Mouse (Mus musculus): ENCODE data around the gene Mctp1.
"Not testable (repeated sequence)": the region's sequence is repeated elsewhere in the genome, so short reads cannot be mapped to it uniquely, and the experiment has no call there.

The Mctp1 gene

DNA sequence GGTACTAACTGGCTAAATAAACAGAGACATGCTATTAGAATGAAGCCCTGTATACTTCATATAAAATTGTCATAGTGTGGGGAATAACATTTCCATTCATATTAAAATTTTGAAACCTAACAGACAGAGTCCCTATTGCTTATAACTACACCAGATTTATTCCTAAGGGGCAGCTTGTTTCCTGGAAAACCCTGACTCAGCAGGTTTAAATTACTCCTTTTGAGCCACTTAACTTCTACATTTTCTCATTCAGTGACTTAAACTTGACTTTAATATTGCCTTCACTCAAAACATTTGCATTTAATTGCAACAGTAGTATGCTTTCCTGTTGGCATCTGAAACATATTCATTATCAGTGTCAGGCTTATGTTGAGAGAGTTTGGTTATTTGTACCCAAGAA, 583.3 kb downstream of the Mctp1 start:
- DNase-seq (ENCODE audit: low spot score), result no peak

- DNase-seq (ENCODE audit: low spot score), result peak; percentile 6
Measured at GRCm38 (mm10) chr13:76969386-76969785, 585.1 kb downstream of the Mctp1 start.

GRCm38 (mm10) chr13:76971046-76971445, 586.7 kb downstream of the Mctp1 start:
- DNase-seq (ENCODE audit: low spot score), result not testable (repeated sequence)

DNA sequence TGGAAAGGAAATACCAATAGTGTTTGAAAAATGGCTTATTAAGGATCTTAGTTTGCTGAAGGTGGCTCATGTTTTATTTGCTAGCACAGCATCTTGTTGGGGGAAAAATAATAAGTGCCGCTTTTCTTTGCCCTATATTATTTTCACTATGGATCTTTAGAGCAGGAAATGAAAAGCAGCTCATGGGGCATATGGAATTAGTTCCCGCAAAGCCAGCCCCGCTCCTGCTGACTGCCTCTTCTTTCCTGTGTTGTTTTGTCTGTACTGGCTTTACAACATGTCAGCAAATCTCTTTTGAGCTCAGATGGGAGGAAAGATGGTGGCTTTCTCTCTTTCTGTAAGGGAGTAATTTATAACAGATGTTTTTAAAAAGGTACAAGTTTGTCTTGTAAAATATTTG, 618.3 kb downstream of the Mctp1 start:
- DNase-seq (ENCODE audit: low spot score), result no peak

- DNase-seq (ENCODE audit: low spot score), result no peak
Measured at GRCm38 (mm10) chr13:77003684-77004083, 619.3 kb downstream of the Mctp1 start.

DNA sequence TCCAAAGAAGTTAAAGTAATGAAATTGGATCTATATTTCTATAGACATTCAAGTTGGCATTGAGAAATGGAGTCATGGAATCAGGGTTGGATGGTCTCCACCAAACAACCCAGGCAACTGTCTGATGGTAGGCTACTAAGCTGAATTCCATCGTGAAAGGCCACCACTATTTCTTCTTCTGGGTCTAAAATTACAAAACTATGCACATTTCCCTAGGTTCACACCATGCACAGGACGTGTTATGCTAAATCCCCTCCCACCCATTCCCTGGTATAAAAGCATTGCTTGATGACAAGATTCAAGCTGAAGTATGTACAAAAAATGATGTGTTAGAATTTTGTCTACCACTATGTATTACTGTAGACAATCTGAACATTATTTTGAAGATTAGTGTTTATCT, 634.5 kb downstream of the Mctp1 start:
- no peak for DNase-seq (ENCODE audit: low spot score)

- no peak for DNase-seq (ENCODE audit: low spot score)
Measured at GRCm38 (mm10) chr13:77029594-77029993, 645.3 kb downstream of the Mctp1 start.

DNA sequence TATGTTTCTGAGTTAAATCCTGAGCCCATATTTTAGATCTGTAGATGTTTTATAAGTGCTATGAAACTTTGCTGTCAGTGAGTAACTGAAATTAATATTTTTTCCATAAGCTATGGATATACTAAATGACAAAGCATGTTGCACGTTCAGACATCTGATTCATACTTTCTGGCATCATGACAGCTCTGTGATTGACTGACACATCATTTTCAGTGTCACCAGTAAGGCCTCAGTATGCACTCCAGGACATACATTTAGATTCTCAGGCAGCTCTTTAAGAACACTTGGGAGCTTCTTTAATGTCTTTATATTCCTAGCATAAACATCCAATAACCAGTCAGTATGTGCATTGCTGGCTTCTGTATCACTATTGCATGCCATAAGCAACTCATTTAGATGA, 659.0 kb downstream of the Mctp1 start:
- DNase-seq (ENCODE audit: low spot score), result no peak

- no peak for DNase-seq (ENCODE audit: low spot score)
Measured at GRCm38 (mm10) chr13:77045375-77045774, 661.0 kb downstream of the Mctp1 start.

DNA sequence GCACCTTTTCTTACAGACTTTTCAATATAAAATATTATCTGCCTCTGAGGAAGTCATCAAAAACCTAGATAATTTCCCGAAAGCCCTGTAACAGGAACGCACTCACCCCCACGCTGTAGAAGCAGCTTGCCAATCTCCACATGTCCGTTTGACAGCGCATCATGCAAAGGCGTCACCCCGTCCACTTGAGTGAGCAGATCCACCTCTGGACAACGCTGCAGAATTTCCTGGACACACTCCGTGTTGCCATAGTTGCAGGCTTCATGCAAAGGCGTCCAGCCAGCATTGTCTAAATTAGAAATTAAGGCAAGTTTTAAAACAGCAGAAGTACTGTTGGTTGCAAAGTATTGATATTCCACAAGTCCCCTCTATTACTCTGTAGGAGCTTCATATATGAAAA, 662.1 kb downstream of the Mctp1 start:
- no peak for DNase-seq (ENCODE audit: low spot score)

- DNase-seq (ENCODE audit: low spot score), result no peak
Measured at GRCm38 (mm10) chr13:77047179-77047931, 663.0 kb downstream of the Mctp1 start.

DNA sequence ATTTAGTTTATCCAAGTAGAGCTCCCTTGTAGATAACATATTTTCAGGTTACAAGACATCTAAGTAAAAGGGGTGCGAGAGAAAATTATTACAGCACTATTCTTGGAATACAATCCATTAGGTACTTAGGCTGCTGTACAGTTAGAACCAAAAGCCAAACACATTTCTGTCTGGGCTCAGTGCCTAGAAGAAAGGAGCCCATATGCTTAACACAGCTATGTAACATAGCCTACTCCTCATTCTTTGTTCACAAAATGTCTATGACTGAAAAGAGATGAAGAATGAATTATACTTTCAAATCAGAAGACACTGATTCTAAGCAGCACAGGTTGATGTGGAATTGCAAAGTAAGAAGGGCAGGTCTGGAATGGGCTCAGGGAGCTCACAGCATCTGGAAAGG, 664.1 kb downstream of the Mctp1 start:
- no peak for DNase-seq (ENCODE audit: low spot score)

DNA sequence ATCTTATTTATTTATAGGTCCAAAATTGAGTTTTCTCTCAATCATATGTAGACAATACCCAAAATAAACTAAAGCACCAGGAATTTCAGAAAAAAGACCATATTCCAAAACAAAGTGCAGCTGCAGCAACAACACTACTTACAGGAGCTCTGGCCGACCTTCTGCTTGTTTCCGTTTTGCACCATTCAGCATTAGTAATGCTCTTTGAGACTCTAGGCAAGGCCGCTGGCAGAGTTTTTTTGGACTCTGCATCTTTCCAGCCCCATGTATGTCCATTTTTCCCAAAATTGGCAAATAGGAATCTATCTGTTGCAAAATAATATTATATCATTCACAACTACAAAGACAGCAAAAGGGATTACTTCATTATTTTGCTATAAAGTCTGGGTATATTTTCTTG, 665.4 kb downstream of the Mctp1 start:
- DNase-seq (ENCODE audit: low spot score), result no peak

DNA sequence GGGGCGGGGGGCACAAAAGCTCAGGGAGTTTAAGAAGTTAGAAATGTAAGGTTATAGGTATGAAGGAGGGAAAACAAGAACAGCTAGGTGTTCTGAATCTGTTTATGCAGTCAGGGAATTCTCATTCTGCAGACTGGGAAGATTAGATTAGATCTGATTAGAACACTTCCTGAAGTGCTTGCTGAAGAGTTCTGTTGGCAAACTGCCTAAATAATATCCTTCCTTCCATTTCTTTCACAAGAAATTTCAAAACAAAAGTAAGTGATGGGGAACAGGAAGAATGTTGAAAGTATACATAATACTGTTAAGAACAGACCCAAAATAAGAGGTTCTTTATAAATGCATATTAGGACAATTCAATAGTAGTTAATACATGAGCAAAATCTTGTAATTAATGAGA, 678.9 kb downstream of the Mctp1 start:
- DNase-seq (ENCODE audit: low spot score), result no peak

- no peak for DNase-seq (ENCODE audit: low spot score)
Measured at GRCm38 (mm10) chr13:77068847-77069246, 684.5 kb downstream of the Mctp1 start.

DNA sequence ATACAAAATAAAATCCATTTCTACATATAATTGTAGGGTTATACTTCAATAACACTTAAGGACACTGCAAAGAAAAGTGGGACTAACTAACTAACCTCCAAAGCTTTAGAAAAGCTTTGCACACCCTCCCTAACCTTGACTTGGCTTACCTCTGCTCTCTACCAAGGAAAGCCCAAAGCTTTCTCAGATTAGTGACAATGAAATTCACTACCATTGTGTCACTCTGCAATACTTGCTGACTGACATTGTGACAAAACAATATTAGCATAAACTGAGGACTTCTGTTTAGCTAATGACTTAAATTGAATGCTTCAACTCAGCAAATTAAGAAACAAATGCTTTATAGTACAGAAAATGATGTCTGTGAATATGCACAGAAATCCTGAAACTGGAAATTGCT, 687.7 kb downstream of the Mctp1 start:
- DNase-seq (ENCODE audit: low spot score), result no peak
